Mouse (Mus musculus) liver, adult 2 months (tissue): ENCODE data around the gene Cib4.

Experiments used
- CTCF ChIP-seq: fragments of 200-500 bp; IDR thresholded peaks from 2 replicates; pipeline ENCODE4 v1.5.1; 2011; ENCODE audit warnings: low read depth, low read length, control low read depth
- POLR2A ChIP-seq: fragments of 200-500 bp; IDR thresholded peaks from 2 replicates; pipeline ENCODE4 v1.6.1; 2011; ENCODE audit warnings: low read length, control low read depth; ENCODE audit not compliant: insufficient read depth; ENCODE audit errors: extremely low read depth

GRCm38 (mm10) chr5:30554981-30555380 is 9.3 kb upstream of the Cib4 start:
- TF ChIP-seq POLR2A (no peak), CTCF (no peak)
